Mouse (Mus musculus) liver, embryonic 14.5 days (tissue): Measurements from ENCODE around the gene Dusp1. TPM values are rescaled to one million over a fixed set of nuclear protein-coding genes. Genes with fewer than 3 reads are reported as not detected.

Source experiments
- ATAC-seq: fragments of 200-750 bp; cut with Nextera tagmentation; 2 replicates; pipeline ENCODE4 v1.8.0; 2017; ENCODE audit warnings: moderate number of reproducible peaks, mild to moderate bottlenecking, moderate library complexity; ENCODE audit not compliant: insufficient read depth
- DNase-seq, 3 experiments: peaks; one replicate each; pipeline ENCODE4 v3.0.0-alpha.2; 2012 to 2013; ENCODE audit warnings: low read depth in 3 of 3, low spot score in 3 of 3
- H3K27ac ChIP-seq: fragments of 300-500 bp; sonication (generic); 2 replicates; pipeline ENCODE4 v1.5.1; 2014; ENCODE audit warnings: moderate library complexity, mild to moderate bottlenecking, control low read depth, inconsistent platforms
- H3K27me3 ChIP-seq: fragments of 300-500 bp; sonication (generic); 2 replicates; pipeline ENCODE4 v1.6.1; 2014; ENCODE audit warnings: mild to moderate bottlenecking, low read length, moderate library complexity; ENCODE audit not compliant: control insufficient read depth, insufficient read depth
- H3K36me3 ChIP-seq: fragments of 300-500 bp; sonication (generic); replicated peaks from 2 replicates; pipeline ENCODE4 v1.6.1; 2014; ENCODE audit warnings: low read depth; ENCODE audit not compliant: control insufficient read depth, insufficient read depth
- H3K4me1 ChIP-seq, 2 experiments: fragments of 200-500 bp in 1 of 2; fragments of 300-500 bp in 1 of 2; sonication (generic) in 1 of 2; replicated peaks; 2 replicates each; pipeline ENCODE4 v1.6.1; 2012 to 2014; ENCODE audit warnings: antibody characterized with exemption in 1 of 2, inconsistent platforms in 1 of 2, low read length in 1 of 2; ENCODE audit not compliant: control insufficient read depth in 2 of 2, insufficient read depth in 2 of 2
- H3K4me2 ChIP-seq: fragments of 300-500 bp; sonication (generic); 2 replicates; pipeline ENCODE4 v1.6.1; 2014; ENCODE audit warnings: low read depth, mild to moderate bottlenecking, control low read depth, moderate library complexity
- H3K4me3 ChIP-seq, 2 experiments: fragments of 200-500 bp in 1 of 2; fragments of 300-500 bp in 1 of 2; sonication (generic) in 1 of 2; 2 replicates each; pipeline ENCODE4 v1.5.1; 2012 to 2014; ENCODE audit warnings: low read depth in 2 of 2, low read length in 2 of 2, mild to moderate bottlenecking in 2 of 2, control low read depth in 1 of 2, inconsistent platforms in 1 of 2, moderate library complexity in 1 of 2; ENCODE audit not compliant: insufficient read depth in 1 of 2
- H3K9ac ChIP-seq: fragments of 300-500 bp; sonication (generic); replicated peaks from 2 replicates; pipeline ENCODE4 v1.6.1; 2014; ENCODE audit warnings: mild to moderate bottlenecking, control low read depth, moderate library complexity
- H3K9me3 ChIP-seq: fragments of 300-500 bp; sonication (generic); 2 replicates; pipeline ENCODE4 v1.6.1; 2016; ENCODE audit warnings: low read length, mixed read lengths; ENCODE audit not compliant: control insufficient read depth
- CTCF ChIP-seq: IDR thresholded peaks from 2 replicates; pipeline ENCODE4 v1.5.1; 2016; ENCODE audit warnings: antibody characterized with exemption, low read depth, control low read depth
- EP300 ChIP-seq: IDR thresholded peaks from 2 replicates; pipeline ENCODE4 v1.6.1; 2016; ENCODE audit warnings: antibody characterized with exemption, low read depth
- WGBS: fragments of 180-500 bp; shearing (Covaris S2); extraction: QIAGEN DNeasy Blood & Tissue Kit; methylation state at CpG from one replicate; pipeline ENCODE4 v1.1.7; 2014; ENCODE audit not compliant: insufficient replicate concordance; 5-methylcytosine and 5-hydroxymethylcytosine counted together
- polyA plus RNA-seq, 2 experiments: library from polyadenylated mRNA; depleted of rRNA in 1 of 2; stranded (reverse) in 1 of 2; unstranded in 1 of 2; fragments of >200 nt; fragmentation: Nextera tagmentation in 1 of 2; extraction: Ambion mirVana in 1 of 2; gene quantifications; 2 replicates each; pipeline versions ENCODE4 v1.2.1 to v1.2.3; 2012 to 2014

The Dusp1 gene
- polyA plus RNA-seq, 2 experiments = 25.0 to 25.9 TPM

GRCm38 (mm10) chr17:26560526-26561289 is 1.2 kb downstream of the Dusp1 start:
- peak overlapping the region; percentile 59 to 67 for H3K4me3 ChIP-seq
- H3K27me3 ChIP-seq = no peaks in the 10 kb centered on the region
- TF ChIP-seq EP300 (no peak), CTCF (no peak)
- ATAC-seq (no peak), DNase-seq (no peak)
- peak overlapping the region; percentile 72 for H3K9ac ChIP-seq
- H3K36me3 ChIP-seq = no peaks in the 10 kb centered on the region
- peak overlapping the region; percentile 48 for H3K27ac ChIP-seq
- H3K4me2 ChIP-seq = peak overlapping the region; percentile 90
- H3K4me1 ChIP-seq = peaks cover 19 to 23% of the 10 kb centered on the region in 2 experiments
- 36% methylated on average over 9 of the region's 9 CpGs for WGBS
- no peaks in the 10 kb centered on the region for H3K9me3 ChIP-seq

GRCm38 (mm10) chr17:26553033-26553432 is 8.9 kb downstream of the Dusp1 start:
- Histone ChIP-seq H3K4me2 (no peak overlapping the region), H3K36me3 (no peaks in the 10 kb centered on the region), H3K27me3 (peaks cover 3% of the 10 kb centered on the region), H3K4me3 (no peak overlapping the region), H3K9ac (no peak overlapping the region), H3K4me1 (peaks cover 0 to 8% of the 10 kb centered on the region in 2 experiments; a peak in 2 of 4 replicates), H3K9me3 (no peaks in the 10 kb centered on the region), H3K27ac (no peak overlapping the region)
- TF ChIP-seq EP300 = no peak
- no peak for TF ChIP-seq CTCF
- no peak for DNase-seq
- WGBS = 51% methylated on average over 3 of the region's 3 CpGs
- no peak for ATAC-seq

GRCm38 (mm10) chr17:26551104-26551503 is 10.8 kb downstream of the Dusp1 start:
- TF ChIP-seq CTCF = no peak
- TF ChIP-seq EP300 = no peak
- ATAC-seq = no peak
- peaks cover 3% of the 10 kb centered on the region for H3K27me3 ChIP-seq

GRCm38 (mm10) chr17:26549148-26549809 is 12.6 kb downstream of the Dusp1 start:
- no peak overlapping the region for H3K9ac ChIP-seq
- H3K4me2 ChIP-seq = no peak overlapping the region
- H3K36me3 ChIP-seq = no peaks in the 10 kb centered on the region
- H3K27me3 ChIP-seq = peaks cover 3% of the 10 kb centered on the region
- TF ChIP-seq EP300 (no peak), CTCF (no peak)
- no peak overlapping the region for H3K27ac ChIP-seq
- WGBS = 21% methylated on average over 12 of the region's 12 CpGs
- ATAC-seq = no peak
- no peaks in the 10 kb centered on the region for H3K9me3 ChIP-seq
- peaks cover 0 to 13% of the 10 kb centered on the region in 2 experiments; a peak in 2 of 4 replicates for H3K4me1 ChIP-seq
- no peak for DNase-seq
- H3K4me3 ChIP-seq = no peak overlapping the region

More at GRCm38 (mm10) chr17:26551104-26551503, 10.8 kb downstream of the Dusp1 start:
- 77% methylated on average over 6 of the region's 6 CpGs for WGBS
- Histone ChIP-seq H3K36me3 (no peaks in the 10 kb centered on the region), H3K27ac (no peak overlapping the region), H3K4me2 (no peak overlapping the region), H3K4me1 (peaks cover 0 to 8% of the 10 kb centered on the region in 2 experiments; a peak in 2 of 4 replicates), H3K9me3 (no peaks in the 10 kb centered on the region), H3K9ac (no peak overlapping the region), H3K4me3 (no peak overlapping the region)
- DNase-seq = no peak

- Histone ChIP-seq H3K27me3 (peaks cover 3% of the 10 kb centered on the region), H3K27ac (no peak overlapping the region), H3K4me2 (no peak overlapping the region)
Measured at GRCm38 (mm10) chr17:26548566-26548965, 13.4 kb downstream of the Dusp1 start.

More at GRCm38 (mm10) chr17:26548566-26548965, 13.4 kb downstream of the Dusp1 start:
- Histone ChIP-seq H3K4me1 (peaks cover 0 to 13% of the 10 kb centered on the region in 2 experiments; a peak in 2 of 4 replicates), H3K9ac (no peak overlapping the region), H3K36me3 (no peaks in the 10 kb centered on the region), H3K4me3 (no peak overlapping the region), H3K9me3 (no peaks in the 10 kb centered on the region)
- ATAC-seq (no peak), DNase-seq (no peak)
- TF ChIP-seq CTCF (no peak), EP300 (no peak)
- WGBS = 15% methylated on average over 4 of the region's 5 CpGs
